Mouse (Mus musculus): Measurements from ENCODE around the gene Tcf15. TPM values are rescaled to one million over a fixed set of nuclear protein-coding genes. Genes with fewer than 3 reads are reported as not detected.

The Tcf15 gene
- polyA plus RNA-seq, 1 experiment: 0.56 TPM

DNA sequence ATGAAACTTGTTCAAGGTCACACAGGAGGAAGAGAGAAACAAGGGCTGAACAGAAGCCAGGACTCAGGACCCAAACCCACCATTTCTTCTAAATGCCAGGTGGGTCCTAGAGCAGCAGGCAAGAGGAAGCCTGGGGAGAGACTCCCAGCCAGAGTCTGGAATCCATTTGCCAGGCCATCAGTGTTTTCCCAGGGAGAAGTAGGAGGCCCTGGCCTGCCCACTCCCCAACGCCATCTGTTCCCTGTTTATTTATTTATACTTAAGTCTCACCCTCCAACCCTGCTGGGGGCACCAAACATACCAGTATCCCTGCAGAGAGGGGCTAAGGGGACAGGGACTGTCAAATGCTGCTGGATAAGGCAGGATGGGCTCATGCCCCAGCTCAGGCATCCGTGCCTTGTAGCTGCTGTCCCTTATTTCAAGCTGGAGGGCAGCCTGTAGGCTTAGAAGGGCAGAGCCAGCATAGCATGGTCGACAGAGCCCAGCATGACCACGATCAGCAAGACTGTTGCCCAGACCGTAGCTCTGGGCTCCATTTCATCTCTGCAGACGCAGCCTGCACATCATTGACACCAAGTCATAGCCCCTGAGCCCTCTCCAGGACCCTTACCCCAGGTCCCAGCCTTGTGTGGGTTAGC lies 24.0 kb upstream of the Tcf15 start:
- Histone ChIP-seq H3K27ac (ENCODE audit: insufficient read depth, low read length) (no peak overlapping the region), H3K27me3 (ENCODE audit: control insufficient read depth, insufficient read depth, low read length) (peaks cover under 1% of the 10 kb centered on the region; the same call in 1 of the 2 replicates), H3K36me3 (ENCODE audit: control insufficient read depth, insufficient read depth, low read length) (no peaks in the 10 kb centered on the region), H3K4me1 (ENCODE audit: control insufficient read depth, insufficient read depth, insufficient read length) (no peaks in the 10 kb centered on the region), H3K4me3 (ENCODE audit: extremely low read depth, insufficient read depth, insufficient read length) (no peak overlapping the region)
- no peak for DNase-seq (ENCODE audit: low read depth in 1 of 2, low spot score in 2 of 2)
- TF ChIP-seq CTCF (IDR thresholded peaks at IDR 0.05; ENCODE audit: extremely low read depth, insufficient read depth, insufficient read length, insufficient replicate concordance): no peak
- TF ChIP-seq POLR2A (IDR thresholded peaks at IDR 0.05; ENCODE audit: low read depth, low read length): no peak
- 82% methylated on average over 6 of the region's 6 CpGs for WGBS

DNA sequence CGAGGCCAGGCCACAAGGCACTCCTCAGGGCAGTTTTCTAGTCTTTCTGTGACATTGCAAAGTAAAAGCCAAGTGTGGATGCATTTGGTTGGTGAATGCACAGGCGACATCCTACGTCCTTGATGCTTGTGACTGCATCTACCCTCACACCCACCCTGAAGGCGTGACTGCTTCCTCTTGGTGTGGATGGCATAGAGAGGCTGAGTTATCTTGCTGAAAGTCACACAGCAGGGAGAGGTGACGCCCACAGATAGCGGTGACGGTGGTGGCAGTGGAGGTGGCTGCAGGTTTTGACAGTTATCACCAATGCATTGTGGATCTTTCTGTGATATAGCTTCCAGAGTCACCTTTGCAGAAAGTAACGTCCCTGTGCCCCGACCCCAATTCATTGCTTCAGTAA lies 20.5 kb upstream of the Tcf15 start:
- TF ChIP-seq CTCF (IDR thresholded peaks at IDR 0.05; ENCODE audit: extremely low read depth, insufficient read depth, insufficient read length, insufficient replicate concordance) (no peak), POLR2A (IDR thresholded peaks at IDR 0.05; ENCODE audit: low read depth, low read length) (no peak)
- Histone ChIP-seq H3K4me3 (ENCODE audit: extremely low read depth, insufficient read depth, insufficient read length) (no peak overlapping the region), H3K27ac (ENCODE audit: insufficient read depth, low read length) (no peak overlapping the region), H3K36me3 (ENCODE audit: control insufficient read depth, insufficient read depth, low read length) (no peaks in the 10 kb centered on the region), H3K27me3 (ENCODE audit: control insufficient read depth, insufficient read depth, low read length) (no peaks in the 10 kb centered on the region), H3K4me1 (ENCODE audit: control insufficient read depth, insufficient read depth, insufficient read length) (no peaks in the 10 kb centered on the region)
- 68% methylated on average over 9 of the region's 9 CpGs for WGBS
- no peak for DNase-seq (ENCODE audit: low read depth in 1 of 2, low spot score in 2 of 2)

DNA sequence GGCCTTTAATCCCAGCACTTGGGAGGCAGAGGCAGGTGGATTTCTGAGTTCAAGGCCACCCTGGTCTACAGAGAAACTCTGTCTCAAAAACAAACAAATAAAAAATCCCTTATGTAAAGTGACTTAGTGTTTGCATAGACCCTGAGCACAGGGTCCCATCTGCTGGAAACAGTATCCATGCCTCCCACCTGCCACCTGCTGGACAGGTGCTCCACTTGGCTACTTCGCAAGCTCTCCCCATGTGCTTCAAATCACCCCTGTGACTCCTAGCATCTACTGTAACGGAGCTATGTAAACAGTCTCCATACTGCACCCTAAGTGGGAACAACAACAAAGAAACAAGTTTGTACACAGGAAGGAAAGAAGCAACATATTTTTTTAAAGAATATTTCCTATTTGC lies 14.8 kb upstream of the Tcf15 start:
- H3K36me3 ChIP-seq (ENCODE audit: control insufficient read depth, insufficient read depth, low read length): no peaks in the 10 kb centered on the region
- no peak overlapping the region for H3K27ac ChIP-seq (ENCODE audit: insufficient read depth, low read length)
- no peak for DNase-seq (ENCODE audit: low read depth in 1 of 2, low spot score in 2 of 2)
- no peaks in the 10 kb centered on the region for H3K4me1 ChIP-seq (ENCODE audit: control insufficient read depth, insufficient read depth, insufficient read length)
- TF ChIP-seq POLR2A (IDR thresholded peaks at IDR 0.05; ENCODE audit: low read depth, low read length) (no peak), CTCF (IDR thresholded peaks at IDR 0.05; ENCODE audit: extremely low read depth, insufficient read depth, insufficient read length, insufficient replicate concordance) (no peak)
- H3K27me3 ChIP-seq (ENCODE audit: control insufficient read depth, insufficient read depth, low read length): no peaks in the 10 kb centered on the region
- WGBS: 92% methylated on average over 2 of the region's 2 CpGs
- no peak overlapping the region for H3K4me3 ChIP-seq (ENCODE audit: extremely low read depth, insufficient read depth, insufficient read length)

DNA sequence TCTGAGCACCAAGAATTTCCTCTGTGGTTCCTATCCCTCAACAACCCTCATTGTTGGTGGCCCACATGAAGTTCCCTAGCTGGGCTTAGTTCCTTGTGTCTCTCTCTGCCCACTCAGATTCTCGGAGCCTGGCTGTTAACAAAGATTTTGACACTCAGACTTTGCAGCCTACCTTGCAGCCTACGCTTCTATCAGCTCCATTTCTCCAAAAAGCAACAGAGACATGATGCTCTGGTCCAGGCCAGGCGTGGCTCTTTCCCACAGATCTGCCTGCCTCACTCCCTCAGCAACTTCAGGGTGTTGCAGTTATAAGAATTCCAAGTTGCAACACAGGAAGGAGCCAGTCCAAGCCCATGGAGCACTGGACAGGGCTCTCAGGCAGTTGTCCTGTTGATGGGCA lies 13.6 kb upstream of the Tcf15 start:
- H3K27me3 ChIP-seq (ENCODE audit: control insufficient read depth, insufficient read depth, low read length): no peaks in the 10 kb centered on the region
- H3K4me3 ChIP-seq (ENCODE audit: extremely low read depth, insufficient read depth, insufficient read length): no peak overlapping the region
- no peaks in the 10 kb centered on the region for H3K36me3 ChIP-seq (ENCODE audit: control insufficient read depth, insufficient read depth, low read length)
- H3K27ac ChIP-seq (ENCODE audit: insufficient read depth, low read length): no peak overlapping the region
- 70% methylated on average over 3 of the region's 3 CpGs for WGBS
- H3K4me1 ChIP-seq (ENCODE audit: control insufficient read depth, insufficient read depth, insufficient read length): no peaks in the 10 kb centered on the region
- no peak for DNase-seq (ENCODE audit: low read depth in 1 of 2, low spot score in 2 of 2)
- no peak for TF ChIP-seq POLR2A (IDR thresholded peaks at IDR 0.05; ENCODE audit: low read depth, low read length)
- TF ChIP-seq CTCF (IDR thresholded peaks at IDR 0.05; ENCODE audit: extremely low read depth, insufficient read depth, insufficient read length, insufficient replicate concordance): no peak

DNA sequence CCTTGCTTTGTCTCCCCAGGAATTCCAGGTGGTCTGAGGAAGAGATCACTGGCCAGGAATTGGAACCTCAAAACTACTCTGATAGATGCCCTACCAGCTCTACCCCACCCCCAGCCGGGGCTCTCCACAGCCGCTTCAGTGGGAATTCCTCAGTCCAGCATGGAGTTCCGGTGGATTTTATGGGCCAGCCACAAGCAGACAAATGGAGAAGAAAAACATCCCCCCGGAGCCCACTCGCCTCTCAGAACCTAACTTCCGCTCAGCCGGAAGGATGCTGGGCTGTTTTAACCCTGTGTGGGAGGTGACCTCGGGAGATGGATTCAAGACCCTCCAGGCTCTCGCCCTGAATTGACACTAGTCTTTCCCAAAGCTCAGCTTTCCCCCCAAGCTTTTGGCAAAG lies 11.3 kb upstream of the Tcf15 start:
- H3K4me3 ChIP-seq (ENCODE audit: extremely low read depth, insufficient read depth, insufficient read length): no peak overlapping the region
- H3K27me3 ChIP-seq (ENCODE audit: control insufficient read depth, insufficient read depth, low read length): no peaks in the 10 kb centered on the region
- no peaks in the 10 kb centered on the region for H3K36me3 ChIP-seq (ENCODE audit: control insufficient read depth, insufficient read depth, low read length)
- H3K27ac ChIP-seq (ENCODE audit: insufficient read depth, low read length): no peak overlapping the region
- 42% methylated on average over 9 of the region's 9 CpGs for WGBS
- TF ChIP-seq CTCF (IDR thresholded peaks at IDR 0.05; ENCODE audit: extremely low read depth, insufficient read depth, insufficient read length, insufficient replicate concordance): no peak
- TF ChIP-seq POLR2A (IDR thresholded peaks at IDR 0.05; ENCODE audit: low read depth, low read length): no peak
- H3K4me1 ChIP-seq (ENCODE audit: control insufficient read depth, insufficient read depth, insufficient read length): no peaks in the 10 kb centered on the region
- no peak for DNase-seq (ENCODE audit: low read depth in 1 of 2, low spot score in 2 of 2)

DNA sequence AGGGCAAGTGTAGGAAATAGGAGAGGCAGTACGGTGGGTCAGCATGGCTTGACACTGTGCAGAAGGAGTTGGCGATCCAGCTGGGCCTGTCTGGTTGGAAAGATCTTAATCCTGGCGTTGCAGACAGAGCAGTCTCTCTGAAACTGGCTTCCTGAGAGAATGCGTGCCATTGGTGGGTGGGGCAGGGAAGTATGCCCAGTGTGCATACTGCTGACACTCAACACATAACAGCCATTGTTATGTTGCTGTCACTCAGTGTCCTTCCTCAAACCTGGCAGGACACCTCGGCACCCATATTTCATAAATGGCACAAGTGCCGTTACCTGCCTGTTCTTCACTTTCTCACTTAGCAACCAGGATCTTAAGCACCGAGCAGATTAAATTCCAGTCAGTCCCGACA lies 10.7 kb upstream of the Tcf15 start:
- Histone ChIP-seq H3K4me3 (ENCODE audit: extremely low read depth, insufficient read depth, insufficient read length) (no peak overlapping the region), H3K27me3 (ENCODE audit: control insufficient read depth, insufficient read depth, low read length) (no peaks in the 10 kb centered on the region), H3K36me3 (ENCODE audit: control insufficient read depth, insufficient read depth, low read length) (no peaks in the 10 kb centered on the region), H3K4me1 (ENCODE audit: control insufficient read depth, insufficient read depth, insufficient read length) (no peaks in the 10 kb centered on the region), H3K27ac (ENCODE audit: insufficient read depth, low read length) (no peak overlapping the region)
- 77% methylated on average over 8 of the region's 8 CpGs for WGBS
- TF ChIP-seq CTCF (IDR thresholded peaks at IDR 0.05; ENCODE audit: extremely low read depth, insufficient read depth, insufficient read length, insufficient replicate concordance): no peak
- no peak for TF ChIP-seq POLR2A (IDR thresholded peaks at IDR 0.05; ENCODE audit: low read depth, low read length)
- DNase-seq (ENCODE audit: low read depth in 1 of 2, low spot score in 2 of 2): no peak

DNA sequence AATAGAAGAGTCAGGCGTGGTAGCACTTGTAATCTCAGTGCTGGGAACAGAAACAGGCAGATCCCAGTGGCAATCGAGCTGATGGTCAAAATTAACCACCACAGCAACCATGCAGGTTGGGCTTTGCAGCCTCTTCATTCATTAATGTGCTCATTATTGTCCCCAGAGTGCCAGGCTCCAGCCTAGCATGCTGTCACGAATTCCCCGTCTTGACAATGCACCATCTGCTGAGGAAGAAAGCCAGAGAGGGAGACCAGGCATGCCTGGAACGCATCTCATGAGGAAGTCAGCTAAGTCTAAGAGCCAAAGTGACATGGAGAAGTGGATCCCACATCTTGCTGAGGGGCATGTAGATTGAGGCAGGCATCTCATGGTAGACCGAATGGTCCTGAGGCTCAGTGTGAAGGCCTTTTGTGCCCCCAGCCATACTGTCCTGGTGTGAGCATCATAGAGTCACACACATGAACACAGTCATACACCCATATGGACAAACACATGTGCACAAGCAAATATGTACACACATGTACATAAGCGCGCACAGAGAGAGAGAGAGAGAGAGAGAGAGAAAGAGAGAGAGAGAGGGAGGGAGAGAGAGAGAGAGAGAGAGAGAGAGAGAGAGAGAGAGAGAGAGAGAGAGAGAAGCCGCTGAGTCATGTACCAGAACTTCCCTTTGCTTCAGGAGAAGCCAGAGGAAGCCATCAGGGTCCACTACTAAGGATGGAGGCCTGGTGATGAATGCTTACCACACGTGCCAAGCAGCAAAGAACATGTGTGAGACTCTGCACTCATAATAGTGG lies 4.0 kb upstream of the Tcf15 start:
- TF ChIP-seq POLR2A (IDR thresholded peaks at IDR 0.05; ENCODE audit: low read depth, low read length): no peak
- peaks cover 3% of the 10 kb centered on the region; the same call in 1 of the 2 replicates for H3K27me3 ChIP-seq (ENCODE audit: control insufficient read depth, insufficient read depth, low read length)
- H3K36me3 ChIP-seq (ENCODE audit: control insufficient read depth, insufficient read depth, low read length): no peaks in the 10 kb centered on the region
- DNase-seq (ENCODE audit: low read depth in 1 of 2, low spot score in 2 of 2): no peak
- H3K4me1 ChIP-seq (ENCODE audit: control insufficient read depth, insufficient read depth, insufficient read length): peaks cover 4% of the 10 kb centered on the region
- WGBS: 64% methylated on average over 10 of the region's 10 CpGs
- H3K4me3 ChIP-seq (ENCODE audit: extremely low read depth, insufficient read depth, insufficient read length): no peak overlapping the region
- no peak overlapping the region for H3K27ac ChIP-seq (ENCODE audit: insufficient read depth, low read length)

All from spleen, adult 2 months (tissue).